Mouse (Mus musculus): ENCODE results near the gene Thra.
A peak's percentile ranks its signal among the peaks of the same experiment; 100 is the strongest.

The Thra gene

GRCm38 (mm10) chr11:98776843-98777590, 36.6 kb downstream of the Thra start:
- DNase-seq (ENCODE audit: extremely low read depth, low read depth), result peak; percentile 46

GRCm38 (mm10) chr11:98777888-98778287, 37.5 kb downstream of the Thra start:
- DNase-seq (ENCODE audit: extremely low read depth, low read depth), result no peak

- DNase-seq (ENCODE audit: extremely low read depth, low read depth), result no peak
Observed at GRCm38 (mm10) chr11:98781851-98782512, 41.5 kb downstream of the Thra start.

- peak; percentile 55 for DNase-seq (ENCODE audit: extremely low read depth, low read depth)
Observed at GRCm38 (mm10) chr11:98782651-98783235, 42.3 kb downstream of the Thra start.

GRCm38 (mm10) chr11:98783236-98783696, 42.8 kb downstream of the Thra start:
- DNase-seq (ENCODE audit: extremely low read depth, low read depth), result no peak

GRCm38 (mm10) chr11:98784139-98784538, 43.7 kb downstream of the Thra start:
- DNase-seq (ENCODE audit: extremely low read depth, low read depth), result no peak

- no peak for DNase-seq (ENCODE audit: extremely low read depth, low read depth)
Observed at GRCm38 (mm10) chr11:98785214-98785613, 44.8 kb downstream of the Thra start.

- DNase-seq (ENCODE audit: extremely low read depth, low read depth), result no peak
Observed at GRCm38 (mm10) chr11:98785772-98786281, 45.4 kb downstream of the Thra start.

GRCm38 (mm10) chr11:98786359-98787214, 46.1 kb downstream of the Thra start:
- peak; percentile 72 for DNase-seq (ENCODE audit: extremely low read depth, low read depth)

- DNase-seq (ENCODE audit: extremely low read depth, low read depth), result no peak
Observed at GRCm38 (mm10) chr11:98787229-98787628, 46.8 kb downstream of the Thra start.

- DNase-seq (ENCODE audit: extremely low read depth, low read depth), result no peak
Observed at GRCm38 (mm10) chr11:98787691-98788090, 47.3 kb downstream of the Thra start.

- DNase-seq (ENCODE audit: extremely low read depth, low read depth), result no peak
Observed at GRCm38 (mm10) chr11:98788139-98788538, 47.7 kb downstream of the Thra start.

GRCm38 (mm10) chr11:98788550-98789218, 48.2 kb downstream of the Thra start:
- peak; percentile 95 for DNase-seq (ENCODE audit: extremely low read depth, low read depth)

GRCm38 (mm10) chr11:98789219-98789807, 48.9 kb downstream of the Thra start:
- DNase-seq (ENCODE audit: extremely low read depth, low read depth), result no peak

GRCm38 (mm10) chr11:98789824-98790223, 49.4 kb downstream of the Thra start:
- no peak for DNase-seq (ENCODE audit: extremely low read depth, low read depth)

GRCm38 (mm10) chr11:98790631-98791205, 50.3 kb downstream of the Thra start:
- DNase-seq (ENCODE audit: extremely low read depth, low read depth), result no peak

GRCm38 (mm10) chr11:98791448-98791847, 51.0 kb downstream of the Thra start:
- no peak for DNase-seq (ENCODE audit: extremely low read depth, low read depth)

GRCm38 (mm10) chr11:98792081-98792480, 51.6 kb downstream of the Thra start:
- DNase-seq (ENCODE audit: extremely low read depth, low read depth), result no peak

- no peak for DNase-seq (ENCODE audit: extremely low read depth, low read depth)
Observed at GRCm38 (mm10) chr11:98794469-98795014, 54.1 kb downstream of the Thra start.
